Mouse (Mus musculus): ENCODE measurements around the gene Slc4a10.

Gene Slc4a10

GRCm38 (mm10) chr2:62355766-62356165 is 309.5 kb downstream of the Slc4a10 start:
- no peak for DNase-seq

GRCm38 (mm10) chr2:62356606-62357005 is 310.3 kb downstream of the Slc4a10 start:
- DNase-seq, result no peak

GRCm38 (mm10) chr2:62357259-62357658 is 311.0 kb downstream of the Slc4a10 start:
- DNase-seq, result no peak

- DNase-seq, result no peak
These were observed 314.6 kb downstream of the Slc4a10 start for GRCm38 (mm10) chr2:62360872-62361271.

GRCm38 (mm10) chr2:62361514-62361913 is 315.3 kb downstream of the Slc4a10 start:
- no peak for DNase-seq

GRCm38 (mm10) chr2:62362211-62362610 is 315.9 kb downstream of the Slc4a10 start:
- no peak for DNase-seq

GRCm38 (mm10) chr2:62363606-62364005 is 317.3 kb downstream of the Slc4a10 start:
- no peak for DNase-seq

GRCm38 (mm10) chr2:62368349-62369053 is 322.2 kb downstream of the Slc4a10 start:
- DNase-seq, result no peak

- DNase-seq, result no peak
These were observed 323.8 kb downstream of the Slc4a10 start for GRCm38 (mm10) chr2:62370048-62370447.

GRCm38 (mm10) chr2:62373692-62374091 is 327.4 kb downstream of the Slc4a10 start:
- no peak for DNase-seq

All from cerebellum, adult 11 months (tissue).